Mouse (Mus musculus) C2C12 (cell line): ENCODE results near the gene Angptl1. TPM values are rescaled to one million over a fixed set of nuclear protein-coding genes. Genes with fewer than 3 reads are reported as not detected.

Source experiments
- H3K27me3 ChIP-seq: one replicate; pipeline ENCODE4 v1.6.1; 2011; ENCODE audit not compliant: control insufficient read depth, insufficient read depth, insufficient read length
- H3K36me3 ChIP-seq: one replicate; pipeline ENCODE4 v1.6.1; 2011; ENCODE audit not compliant: control insufficient read depth, insufficient read depth
- H3K4me3 ChIP-seq: one replicate; pipeline ENCODE4 v1.5.1; 2011; ENCODE audit warnings: mild to moderate bottlenecking, control low read depth; ENCODE audit not compliant: poor library complexity, insufficient read depth, severe bottlenecking
- H3K79me2 ChIP-seq: one replicate; pipeline ENCODE4 v1.6.1; 2011; ENCODE audit not compliant: control insufficient read depth, insufficient read depth
- H3K79me3 ChIP-seq: one replicate; pipeline ENCODE4 v1.6.1; 2011; ENCODE audit warnings: low read depth, control low read depth
- H3ac ChIP-seq: one replicate; pipeline ENCODE3; 2011; ENCODE audit warnings: low read depth; ENCODE audit not compliant: control insufficient read depth, insufficient read length
- CEBPB ChIP-seq: IDR thresholded peaks from one replicate; pipeline ENCODE4 v1.6.1; 2011; ENCODE audit warnings: low read depth, mild to moderate bottlenecking, control low read depth, moderate library complexity
- CTCF ChIP-seq: IDR thresholded peaks from one replicate; pipeline ENCODE4 v1.5.1; 2011; ENCODE audit not compliant: control insufficient read depth, insufficient read depth, insufficient read length
- FOSL1 ChIP-seq: IDR thresholded peaks from one replicate; pipeline ENCODE4 v1.8.0; 2011; ENCODE audit warnings: mild to moderate bottlenecking, low read length; ENCODE audit not compliant: poor library complexity, insufficient read depth, severe bottlenecking
- MAX ChIP-seq: IDR thresholded peaks from one replicate; pipeline ENCODE4 v1.6.1; 2011; ENCODE audit warnings: mild to moderate bottlenecking, control low read depth
- MYOD1 ChIP-seq: IDR thresholded peaks from one replicate; pipeline ENCODE4 v1.6.1; 2011; ENCODE audit warnings: low read depth; ENCODE audit not compliant: control insufficient read depth, insufficient read length
- MYOG ChIP-seq: IDR thresholded peaks from one replicate; pipeline ENCODE4 v1.6.1; 2011; ENCODE audit not compliant: control insufficient read depth, insufficient read length; ENCODE audit errors: extremely low read depth
- USF1 ChIP-seq: IDR thresholded peaks from one replicate; pipeline ENCODE4 v1.6.1; 2011; ENCODE audit warnings: low read depth, mild to moderate bottlenecking, control low read depth, moderate library complexity
- polyA plus RNA-seq: library from polyadenylated mRNA; unstranded; fragments of >200 nt; fragmentation: generic; extraction: Trizol; gene quantifications from one replicate; pipeline ENCODE4 v1.2.1, GENCODE M21; 2012; ENCODE audit warnings: missing spikeins

Gene Angptl1
- polyA plus RNA-seq, 1 experiment: 0.02 TPM

DNA sequence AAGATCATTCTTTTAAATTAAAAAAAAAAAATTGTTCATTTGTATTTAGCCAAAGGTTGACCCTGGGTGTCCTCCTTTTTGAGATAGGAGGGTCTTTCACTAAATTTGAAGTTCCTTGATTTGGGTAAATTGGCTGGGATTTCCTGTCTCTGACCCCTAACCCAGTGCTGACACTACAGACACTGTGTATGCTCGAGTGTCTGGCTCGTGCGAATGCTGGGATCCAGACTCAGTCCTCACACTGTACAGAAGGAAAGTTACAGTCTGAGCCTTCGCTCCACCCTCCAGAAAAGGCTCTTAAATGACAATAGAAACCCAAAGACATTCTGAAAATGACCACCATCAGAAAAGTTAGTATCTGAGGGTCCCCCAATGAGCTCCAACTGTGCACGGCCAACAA, 14.5 kb downstream of the Angptl1 start:
- Histone ChIP-seq H3K79me3 (no peaks in the 10 kb centered on the region), H3K4me3 (no peak overlapping the region), H3ac (no peak overlapping the region), H3K36me3 (no peaks in the 10 kb centered on the region), H3K79me2 (no peaks in the 10 kb centered on the region), H3K27me3 (no peaks in the 10 kb centered on the region)
- TF ChIP-seq CEBPB: no peak
- no peak for TF ChIP-seq MAX
- no peak for TF ChIP-seq FOSL1
- TF ChIP-seq MYOG: no peak
- TF ChIP-seq USF1: no peak
- no peak for TF ChIP-seq CTCF
- no peak for TF ChIP-seq MYOD1

DNA sequence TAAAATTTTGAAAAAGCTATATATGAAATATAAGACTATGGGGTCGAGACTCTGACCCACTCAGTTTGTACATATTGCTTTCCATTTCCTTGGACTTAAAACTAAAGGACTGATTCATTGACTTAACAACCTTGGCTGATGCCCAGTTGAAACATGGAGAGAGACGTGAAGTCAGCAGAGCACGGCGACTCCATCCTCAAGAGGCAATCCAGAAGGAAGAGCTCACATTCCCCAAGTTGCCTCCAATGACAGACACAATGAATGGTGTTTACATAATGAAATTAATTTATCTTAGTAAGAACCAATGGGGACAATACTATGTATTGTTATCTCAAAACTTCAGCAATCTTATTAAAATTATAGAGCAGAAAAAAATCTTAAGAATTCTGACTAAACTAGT, 16.2 kb downstream of the Angptl1 start:
- no peaks in the 10 kb centered on the region for H3K79me2 ChIP-seq
- no peak overlapping the region for H3ac ChIP-seq
- no peaks in the 10 kb centered on the region for H3K79me3 ChIP-seq
- no peaks in the 10 kb centered on the region for H3K27me3 ChIP-seq
- H3K36me3 ChIP-seq: no peaks in the 10 kb centered on the region
- no peak overlapping the region for H3K4me3 ChIP-seq
- TF ChIP-seq MYOG: no peak
- no peak for TF ChIP-seq FOSL1
- no peak for TF ChIP-seq CEBPB
- no peak for TF ChIP-seq MYOD1
- TF ChIP-seq CTCF: no peak
- TF ChIP-seq MAX: no peak
- no peak for TF ChIP-seq USF1

- H3ac ChIP-seq: no peak overlapping the region
- H3K79me3 ChIP-seq: no peaks in the 10 kb centered on the region
- H3K4me3 ChIP-seq: no peak overlapping the region
- no peaks in the 10 kb centered on the region for H3K27me3 ChIP-seq
- no peaks in the 10 kb centered on the region for H3K36me3 ChIP-seq
- TF ChIP-seq MYOG: no peak
- no peaks in the 10 kb centered on the region for H3K79me2 ChIP-seq
These were observed 18.3 kb downstream of the Angptl1 start for GRCm38 (mm10) chr1:156856666-156857065.

GRCm38 (mm10) chr1:156859156-156859555, 20.8 kb downstream of the Angptl1 start:
- TF ChIP-seq USF1 (no peak), MYOG (no peak), CEBPB (no peak), FOSL1 (no peak), MYOD1 (no peak), MAX (no peak), CTCF (no peak)
- Histone ChIP-seq H3K79me3 (no peaks in the 10 kb centered on the region), H3K79me2 (no peaks in the 10 kb centered on the region), H3K4me3 (no peak overlapping the region), H3K36me3 (no peaks in the 10 kb centered on the region), H3K27me3 (no peaks in the 10 kb centered on the region), H3ac (no peak overlapping the region)

- no peaks in the 10 kb centered on the region for H3K36me3 ChIP-seq
- H3K4me3 ChIP-seq: no peak overlapping the region
- no peak for TF ChIP-seq MYOG
- no peak for TF ChIP-seq FOSL1
- no peaks in the 10 kb centered on the region for H3K79me3 ChIP-seq
- no peak overlapping the region for H3ac ChIP-seq
- no peaks in the 10 kb centered on the region for H3K27me3 ChIP-seq
- H3K79me2 ChIP-seq: no peaks in the 10 kb centered on the region
These were observed 21.4 kb downstream of the Angptl1 start for GRCm38 (mm10) chr1:156859711-156860250.

GRCm38 (mm10) chr1:156860266-156860665, 21.9 kb downstream of the Angptl1 start:
- TF ChIP-seq CEBPB (no peak), MYOG (no peak), FOSL1 (no peak), MYOD1 (no peak), USF1 (no peak), CTCF (no peak), MAX (no peak)
- H3K36me3 ChIP-seq: no peaks in the 10 kb centered on the region
- no peak overlapping the region for H3K4me3 ChIP-seq
- no peaks in the 10 kb centered on the region for H3K27me3 ChIP-seq
- no peaks in the 10 kb centered on the region for H3K79me3 ChIP-seq
- H3K79me2 ChIP-seq: no peaks in the 10 kb centered on the region
- no peak overlapping the region for H3ac ChIP-seq
